Mouse (Mus musculus): ENCODE measurements around the gene Tead4. TPM values are rescaled to one million over a fixed set of nuclear protein-coding genes. Genes with fewer than 3 reads are reported as not detected.

The Tead4 gene
- total RNA-seq (2023) = not detected

GRCm38 (mm10) chr6:128300134-128301001, at the start of gene Tead4:
Tead4 (minus strand) TSS chr6:128300823.

Other genes with a start within 250 kb of the Tead4 start
- 1 to 10 TPM; 7.0 to 7.1 TPM for gene Tspan9, start 157.2 kb downstream of the Tead4 start, total RNA-seq (2023)
- 1 to 10 TPM; 4.3 to 6.8 TPM for gene Tulp3, start 55.0 kb upstream of the Tead4 start, total RNA-seq (2023)
- gene Rhno1, start 62.1 kb upstream of the Tead4 start, total RNA-seq (2023) = 10 to 100 TPM; 44.5 to 47.4 TPM
- 10 to 100 TPM; 11.1 to 16.5 TPM for gene Foxm1, start 62.1 kb upstream of the Tead4 start, total RNA-seq (2023)
- under 1 TPM; 0.44 to 0.96 TPM for gene Tex52, start 74.6 kb upstream of the Tead4 start, total RNA-seq (2023)
- gene Gm44596, start 74.7 kb upstream of the Tead4 start, total RNA-seq (2023) = not detected
- not detected for gene Nrip2, start 98.5 kb upstream of the Tead4 start, total RNA-seq (2023)
- gene Itfg2, start 124.1 kb upstream of the Tead4 start, total RNA-seq (2023) = 10 to 100 TPM; 57.6 to 70.7 TPM
- 100 to 1,000 TPM in 1 of 2 experiments, 10 to 100 TPM in 1; 99.0 to 120 TPM for gene Fkbp4, start 137.9 kb upstream of the Tead4 start, total RNA-seq (2023)
- not detected for gene Pzp, start 225.9 kb upstream of the Tead4 start, total RNA-seq (2023)